Mouse (Mus musculus) cerebellum, adult 9-10 months (tissue): Measurements from ENCODE around the gene Olfr1351.
"Not testable (repeated sequence)": the region's sequence is repeated elsewhere in the genome, so short reads cannot be mapped to it uniquely, and the experiment has no call there.

Source experiments
- DNase-seq: peaks from one replicate; pipeline ENCODE4 v3.0.0; 2022

Gene Olfr1351

GRCm38 (mm10) chr10:79012172-79012571 lies at the start of gene Olfr1351:
TSS of gene Olfr1351 (plus strand) at chr10:79012472.
- no peak for DNase-seq

- DNase-seq: not testable (repeated sequence)
These were observed 49.3 kb upstream of the Olfr1351 start, which contains the start of gene Olfr1353 for GRCm38 (mm10) chr10:78963009-78963408. TSS of gene Olfr1353 (plus strand) at chr10:78963309.

GRCm38 (mm10) chr10:78980750-78981149 lies 31.5 kb upstream of the Olfr1351 start, which contains the start of gene Olfr1352:
TSS of gene Olfr1352 (plus strand) at chr10:78981050.
- DNase-seq: no peak

- DNase-seq: no peak
These were observed 16.2 kb downstream of the Olfr1351 start, which contains the start of gene Olfr57 for GRCm38 (mm10) chr10:79028441-79028840. TSS of gene Olfr57 (plus strand) at chr10:79028741.

- not testable (repeated sequence) for DNase-seq
These were observed 30.2 kb downstream of the Olfr1351 start for GRCm38 (mm10) chr10:79042457-79042856.

- not testable (repeated sequence) for DNase-seq
These were observed 45.1 kb downstream of the Olfr1351 start for GRCm38 (mm10) chr10:79057370-79057769.
